Mouse (Mus musculus) heart, embryonic 10.5 days (tissue): Measurements from ENCODE around the gene Olfr231. TPM values are rescaled to one million over a fixed set of nuclear protein-coding genes. Genes with fewer than 3 reads are reported as not detected.

Source experiments
- DNase-seq: peaks from one replicate; pipeline ENCODE4 v3.0.0-alpha.2; 2017; ENCODE audit warnings: low spot score
- H3K27ac ChIP-seq: fragments of 300-500 bp; sonication (generic); 2 replicates; pipeline ENCODE4 v1.5.1; 2016; ENCODE audit warnings: mild to moderate bottlenecking
- H3K27me3 ChIP-seq: fragments of 300-500 bp; sonication (generic); 2 replicates; pipeline ENCODE4 v1.6.1; 2016; ENCODE audit warnings: mild to moderate bottlenecking; ENCODE audit not compliant: poor library complexity, insufficient read depth, severe bottlenecking
- H3K36me3 ChIP-seq: fragments of 300-500 bp; sonication (generic); 2 replicates; pipeline ENCODE4 v1.6.1; 2016; ENCODE audit warnings: mild to moderate bottlenecking, moderate library complexity
- H3K4me1 ChIP-seq: fragments of 300-500 bp; sonication (generic); 2 replicates; pipeline ENCODE4 v1.6.1; 2016; ENCODE audit warnings: mild to moderate bottlenecking
- H3K4me3 ChIP-seq: fragments of 300-500 bp; sonication (generic); 2 replicates; pipeline ENCODE4 v1.5.1; 2016; ENCODE audit warnings: mild to moderate bottlenecking, moderate library complexity
- H3K9me3 ChIP-seq: fragments of 300-500 bp; sonication (generic); 2 replicates; pipeline ENCODE4 v1.6.1; 2016; ENCODE audit warnings: mild to moderate bottlenecking, moderate library complexity
- WGBS: fragments of 180-500 bp; shearing (Covaris S2); methylation state at CpG from one replicate; pipeline ENCODE4 v1.1.7; 2016; 5-methylcytosine and 5-hydroxymethylcytosine counted together
- polyA plus RNA-seq: library from polyadenylated mRNA; unstranded; fragments of >200 nt; fragmentation: Nextera tagmentation; extraction: Ambion mirVana; gene quantifications from 2 replicates; pipeline ENCODE4 v1.2.1, GENCODE M21; 2016

The Olfr231 gene
- polyA plus RNA-seq, 1 experiment from 2014 or later: not detected

GRCm38 (mm10) chr1:174066305-174066704 lies 54.7 kb downstream of the Olfr231 start, which contains the start of gene Olfr430:
Gene Olfr430, plus strand, starts transcription at chr1:174066605.
- Histone ChIP-seq H3K27me3 (no peaks in the 10 kb centered on the region), H3K4me1 (no peaks in the 10 kb centered on the region), H3K27ac (no peak within 1 kb of the TSS), H3K9me3 (no peaks in the 10 kb centered on the region), H3K4me3 (no peak within 1 kb of the TSS), H3K36me3 (no peaks in the 10 kb centered on the region)
- no peak for DNase-seq
- WGBS: 85% methylated on average over 3 of the region's 3 CpGs

Other genes starting within 250 kb of the Olfr231 start
- gene Ifi211, start 208.1 kb downstream of the Olfr231 start, polyA plus RNA-seq: 1.1 and 2.7 TPM in 2 replicates
- gene Mndal, start 178.7 kb downstream of the Olfr231 start, polyA plus RNA-seq: 0.77 and 4.1 TPM in 2 replicates
- not detected in 2 replicates for gene Ifi203, start 178.5 kb downstream of the Olfr231 start, polyA plus RNA-seq
- not detected in 2 replicates for gene Ifi202b, start 138.4 kb downstream of the Olfr231 start, polyA plus RNA-seq
- gene Ifi205, start 89.4 kb downstream of the Olfr231 start, polyA plus RNA-seq: 1.2 and 2.6 TPM in 2 replicates
- 0.13 TPM in 1 of 2 replicates, not detected in the other for gene Olfr433, start 80.5 kb downstream of the Olfr231 start, polyA plus RNA-seq
- not detected in 2 replicates for gene Olfr432, start 72.0 kb downstream of the Olfr231 start, polyA plus RNA-seq
- not detected in 2 replicates for gene Olfr430, start 54.6 kb downstream of the Olfr231 start, polyA plus RNA-seq
- not detected in 2 replicates for gene Olfr429, start 36.8 kb downstream of the Olfr231 start, polyA plus RNA-seq
- not detected in 2 replicates for gene Olfr427, start 24.3 kb downstream of the Olfr231 start, polyA plus RNA-seq
- not detected in 2 replicates for gene Olfr424, start 10.4 kb upstream of the Olfr231 start, polyA plus RNA-seq
- gene Olfr420, start 34.5 kb upstream of the Olfr231 start, polyA plus RNA-seq: 0.09 TPM in 1 of 2 replicates, not detected in the other
- 3.8 and 6.7 TPM in 2 replicates for gene Spta1, start 51.6 kb upstream of the Olfr231 start, polyA plus RNA-seq
- not detected in 2 replicates for gene Olfr419, start 130.9 kb upstream of the Olfr231 start, polyA plus RNA-seq
- not detected in 2 replicates for gene Mptx1, start 209.4 kb upstream of the Olfr231 start, polyA plus RNA-seq
- not detected in 2 replicates for gene Olfr417, start 244.0 kb upstream of the Olfr231 start, polyA plus RNA-seq